Mouse (Mus musculus): ENCODE data around the gene Slc8a2.

DNA sequence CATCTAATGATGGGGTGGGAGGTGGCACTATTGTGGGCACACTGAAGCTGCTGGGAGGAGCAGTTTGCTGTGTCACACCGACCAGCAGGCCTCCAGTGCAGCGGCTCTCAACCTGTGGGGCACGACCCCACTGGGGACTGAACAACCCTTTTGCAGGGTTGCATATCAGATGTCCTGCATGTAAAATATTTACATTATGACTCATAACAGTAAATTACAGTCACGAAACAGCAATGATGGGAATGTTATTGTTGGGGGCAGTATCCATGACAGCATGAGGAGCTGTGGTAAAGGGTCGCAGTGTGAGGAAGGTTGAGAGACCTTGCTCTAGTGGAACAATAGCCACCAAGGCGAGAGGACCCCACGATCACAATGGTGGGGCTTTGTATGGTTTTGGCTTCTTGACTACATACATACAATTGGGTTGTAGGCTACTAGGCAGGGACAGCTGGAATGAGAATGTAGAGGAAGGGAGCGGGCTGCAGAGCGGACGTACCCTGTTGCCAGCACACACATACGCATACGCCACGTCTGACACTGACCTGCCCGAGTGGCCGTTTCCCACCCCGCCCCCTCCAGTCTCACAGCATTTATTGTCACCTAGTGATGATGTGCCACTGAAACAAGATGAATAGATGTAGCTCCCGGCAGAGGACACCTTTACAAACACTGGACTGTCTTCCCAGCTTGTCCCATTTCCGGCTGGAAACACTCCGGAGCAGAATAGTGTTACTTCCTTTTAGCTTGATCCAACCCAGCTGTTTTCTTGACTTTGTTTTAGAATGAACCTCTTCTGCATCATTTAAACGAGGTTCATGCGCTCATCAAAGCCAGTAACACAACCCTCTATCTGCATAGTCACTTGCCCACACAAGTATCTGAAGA is 79.4 kb downstream of the Slc8a2 start:
- TF ChIP-seq TAL1 (IDR thresholded peaks at IDR 0.05; ENCODE audit: low read length), result no peak
- no peak for TF ChIP-seq GATA1 (IDR thresholded peaks at IDR 0.05; ENCODE audit: low read length)
